9 mouse cellular contexts compared by ENCODE assay signal in genomic region chr17:71001067-71001466, GRCm38 (mm10). TPM values are rescaled to one million over a fixed set of nuclear protein-coding genes. Genes with fewer than 3 reads are reported as not detected.
A peak's percentile ranks its signal among the peaks of the same experiment; 100 is the strongest.
DNase-seq lines count a peak whose midpoint lies in the region; ATAC-seq and TF ChIP-seq lines count a peak whose summit lies in the region.
"Had no signal": no experiment of that assay in that cellular context is flagged by ENCODE, and none has a peak within 500 bp of the region (broad histone marks: within the 10 kb centered on the region; RNA-seq: fewer than 3 reads in every experiment).

No protein-coding gene starts in this region.

- no peak for ATAC-seq in kidney, postnatal 0 days (replicated peaks; ENCODE audit: low FRiP score, low read depth)
- no peak for ATAC-seq in hindbrain, embryonic 15.5 days (ENCODE audit: low FRiP score, low read depth)
- no peak for ATAC-seq in midbrain, embryonic 15.5 days (replicated peaks)
- no peak for ATAC-seq in erythroid progenitor cell, adult 5-6 weeks (replicated peaks; ENCODE audit: low FRiP score, poor library complexity, severe bottlenecking)

- H3K9me3 ChIP-seq in kidney, postnatal 0 days (replicated peaks; ENCODE audit: low read length): no peaks in the 10 kb centered on the region
- no peaks in the 10 kb centered on the region for H3K9me3 ChIP-seq in hindbrain, embryonic 15.5 days
- H3K9me3 ChIP-seq in midbrain, embryonic 15.5 days: no peaks in the 10 kb centered on the region

- peak overlapping the region; percentile 89 for H3K4me3 ChIP-seq in kidney, postnatal 0 days (replicated peaks; ENCODE audit: low read depth, low read length)
- H3K4me3 ChIP-seq in hindbrain, embryonic 15.5 days: peak overlapping the region; percentile 100
- H3K4me3 ChIP-seq in midbrain, embryonic 15.5 days: peak overlapping the region; percentile 95

- WGBS in kidney, postnatal 0 days: 5% methylated on average over 6 of the region's 6 CpGs
- 16% methylated on average over 6 of the region's 6 CpGs for WGBS in hindbrain, embryonic 15.5 days
- WGBS in midbrain, embryonic 15.5 days: 13% methylated on average over 6 of the region's 6 CpGs

- no peak for TF ChIP-seq CTCF in kidney, postnatal 0 days (IDR thresholded peaks at IDR 0.05; ENCODE audit: low read depth)

- peak overlapping the region; percentile 100 for H3K27ac ChIP-seq in kidney, postnatal 0 days
- H3K27ac ChIP-seq in hindbrain, embryonic 15.5 days (replicated peaks): peak overlapping the region; percentile 98; the same call in 1 of the 2 replicates
- H3K27ac ChIP-seq in midbrain, embryonic 15.5 days: no peak overlapping the region; the same call in 1 of the 2 replicates

- peak overlapping the region; percentile 54 for H3K4me2 ChIP-seq in kidney, postnatal 0 days (ENCODE audit: low read length)
- peak overlapping the region; percentile 91 for H3K4me2 ChIP-seq in hindbrain, embryonic 15.5 days
- H3K4me2 ChIP-seq in midbrain, embryonic 15.5 days: peak overlapping the region; percentile 75

- peak overlapping the region; percentile 97 for H3K9ac ChIP-seq in kidney, postnatal 0 days (ENCODE audit: low read depth, low read length)
- peak overlapping the region; percentile 77 for H3K9ac ChIP-seq in hindbrain, embryonic 15.5 days
- no peak overlapping the region for H3K9ac ChIP-seq in midbrain, embryonic 15.5 days

- intact Hi-C loops in left cerebral cortex, postnatal 10 days (cut with DNase I): no loop called here

- peaks cover 5% of the 10 kb centered on the region; the same call in 1 of the 2 replicates for H3K36me3 ChIP-seq in kidney, postnatal 0 days (ENCODE audit: insufficient read depth, low read length)
- no peaks in the 10 kb centered on the region for H3K36me3 ChIP-seq in hindbrain, embryonic 15.5 days
- H3K36me3 ChIP-seq in midbrain, embryonic 15.5 days (replicated peaks): no peaks in the 10 kb centered on the region

- DNase-seq in kidney, postnatal 0 days (ENCODE audit: low spot score): peak; percentile 35
- DNase-seq in kidney, adult 9 months: no peak
- DNase-seq in c-Kit-positive CD71-positive TER-119-positive erythroid progenitor cells, embryonic 14.5 days (ENCODE audit: low spot score): peak; percentile 43
- DNase-seq in left cerebral cortex, postnatal 10 days (ENCODE audit: extremely low spot score in 1 of 2, low spot score in 2 of 2): no peak
- DNase-seq in spleen, postnatal 10 days (ENCODE audit: low spot score in 2 of 2): no peak
- DNase-seq: layer of hippocampus, adult 9-11 months had no signal

- H3K4me1 ChIP-seq in kidney, postnatal 0 days (replicated peaks; ENCODE audit: insufficient read depth, low read length): peaks cover 24% of the 10 kb centered on the region; the same call in 1 of the 2 replicates
- H3K4me1 ChIP-seq in hindbrain, embryonic 15.5 days (replicated peaks): peaks cover 21% of the 10 kb centered on the region
- peaks cover 13% of the 10 kb centered on the region for H3K4me1 ChIP-seq in midbrain, embryonic 15.5 days

- H3K27me3 ChIP-seq in kidney, postnatal 0 days (ENCODE audit: insufficient read depth, low read length): no peaks in the 10 kb centered on the region
- H3K27me3 ChIP-seq in hindbrain, embryonic 15.5 days: no peaks in the 10 kb centered on the region
- no peaks in the 10 kb centered on the region for H3K27me3 ChIP-seq in midbrain, embryonic 15.5 days (replicated peaks)

RNA-seq across cellular contexts. Expression of gene Myom1, which starts 1.4 kb away (rescaled TPM):
- polyA plus RNA-seq in kidney, postnatal 0 days (2015; fragmentation: Nextera tagmentation; extraction: Ambion mirVana): 2.8 and 3.0 TPM in 2 replicates
- polyA plus RNA-seq in hindbrain, embryonic 15.5 days (2015; fragmentation: Nextera tagmentation; extraction: Ambion mirVana): 1.6 TPM in 2 replicates
- polyA plus RNA-seq in midbrain, embryonic 15.5 days (2015; fragmentation: Nextera tagmentation; extraction: Ambion mirVana): 0.87 and 1.3 TPM in 2 replicates
- 1 to 10 TPM; 3.4 to 3.9 TPM for total RNA-seq in left cerebral cortex, postnatal 10 days (2021)
- total RNA-seq in erythroid progenitor cell, adult 5-6 weeks (2015; ENCODE audit: low replicate concordance): 0.42 TPM in 1 of 2 replicates, not detected in the other
- 2.1 TPM in 1 of 2 replicates, not detected in the other for total RNA-seq in erythroid progenitor cell, adult 5-6 weeks (2017; ENCODE audit: low replicate concordance)

RNA-seq across cellular contexts. Expression of gene Myl12a, which starts 1.6 kb away (rescaled TPM):
- 852 and 897 TPM in 2 replicates for polyA plus RNA-seq in kidney, postnatal 0 days (2015; fragmentation: Nextera tagmentation; extraction: Ambion mirVana)
- polyA plus RNA-seq in hindbrain, embryonic 15.5 days (2015; fragmentation: Nextera tagmentation; extraction: Ambion mirVana): 104 and 120 TPM in 2 replicates
- 93.2 and 107 TPM in 2 replicates for polyA plus RNA-seq in midbrain, embryonic 15.5 days (2015; fragmentation: Nextera tagmentation; extraction: Ambion mirVana)
- total RNA-seq in left cerebral cortex, postnatal 10 days (2021): 10 to 100 TPM; 45.1 to 47.8 TPM
- 108 and 111 TPM in 2 replicates for total RNA-seq in erythroid progenitor cell, adult 5-6 weeks (2015; ENCODE audit: low replicate concordance)
- total RNA-seq in erythroid progenitor cell, adult 5-6 weeks (2017; ENCODE audit: low replicate concordance): 28.0 and 45.2 TPM in 2 replicates

Comparison
In these comparisons a context has a peak if more than half of its experiments do, and no peak if none do; other contexts are left out.
1. DNase-seq: peak in kidney, postnatal 0 days (single experiment) and c-Kit-positive CD71-positive TER-119-positive erythroid progenitor cells, embryonic 14.5 days (single experiment); none in kidney, adult 9 months (single experiment), left cerebral cortex, postnatal 10 days (0 of 2) and spleen, postnatal 10 days (0 of 2).
2. Peak in every context shown above with its lines, with median percentiles within 50 percentile points of each other: H3K4me2 ChIP-seq and H3K4me3 ChIP-seq.